Mouse (Mus musculus) brain, embryonic 14.5 days (tissue): ENCODE measurements around the gene Fbxw24. TPM values are rescaled to one million over a fixed set of nuclear protein-coding genes. Genes with fewer than 3 reads are reported as not detected.
A peak's percentile ranks its signal among the peaks of the same experiment; 100 is the strongest.
"Not testable (repeated sequence)": the region's sequence is repeated elsewhere in the genome, so short reads cannot be mapped to it uniquely, and the experiment has no call there.

Experiments
- DNase-seq: peaks from one replicate; pipeline ENCODE4 v3.0.0-alpha.2; 2011; ENCODE audit warnings: low read depth
- CTCF ChIP-seq: fragments of 200-500 bp; IDR thresholded peaks from 2 replicates; pipeline ENCODE4 v1.5.1; 2012; ENCODE audit warnings: inconsistent platforms, mild to moderate bottlenecking, moderate library complexity, borderline replicate concordance; ENCODE audit not compliant: insufficient read depth, insufficient read length; ENCODE audit errors: extremely low read depth
- POLR2A ChIP-seq: fragments of 200-500 bp; IDR thresholded peaks from 2 replicates; pipeline ENCODE4 v1.6.1; 2012; ENCODE audit warnings: mild to moderate bottlenecking, inconsistent platforms, borderline replicate concordance; ENCODE audit not compliant: poor library complexity, insufficient read depth, insufficient read length, severe bottlenecking; ENCODE audit errors: extremely low read depth
- polyA plus RNA-seq: library from polyadenylated mRNA; depleted of rRNA; stranded (reverse); fragments of >200 nt; gene quantifications from 2 replicates; pipeline ENCODE4 v1.2.3, GENCODE M21; 2012; rRNA removed

The Fbxw24 gene
- 0.09 and 0.12 TPM in 2 replicates for polyA plus RNA-seq

DNA sequence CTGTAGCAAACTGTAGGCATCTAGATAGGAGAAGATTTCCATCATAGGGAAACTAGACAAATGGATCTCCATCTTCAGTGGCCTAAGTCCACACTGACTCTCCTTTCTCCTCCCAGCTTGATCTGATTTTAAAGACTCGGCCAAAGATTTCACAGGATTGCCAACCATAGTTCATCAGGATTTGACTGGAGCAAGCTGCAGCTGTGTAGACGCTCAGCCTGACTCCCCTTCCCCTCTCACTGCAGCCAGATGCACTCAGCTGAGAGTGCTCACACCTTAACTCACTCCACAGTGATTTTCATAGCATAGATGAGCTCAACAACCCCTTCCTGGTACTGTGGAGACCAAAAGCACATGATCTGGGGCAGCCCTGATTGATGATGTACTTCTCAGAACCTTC is at the start of gene Fbxw24:
Gene Fbxw24 (minus strand): TSS at position 101 of the 400 bp plus-strand sequence.
- DNase-seq, result not testable (repeated sequence)

DNA sequence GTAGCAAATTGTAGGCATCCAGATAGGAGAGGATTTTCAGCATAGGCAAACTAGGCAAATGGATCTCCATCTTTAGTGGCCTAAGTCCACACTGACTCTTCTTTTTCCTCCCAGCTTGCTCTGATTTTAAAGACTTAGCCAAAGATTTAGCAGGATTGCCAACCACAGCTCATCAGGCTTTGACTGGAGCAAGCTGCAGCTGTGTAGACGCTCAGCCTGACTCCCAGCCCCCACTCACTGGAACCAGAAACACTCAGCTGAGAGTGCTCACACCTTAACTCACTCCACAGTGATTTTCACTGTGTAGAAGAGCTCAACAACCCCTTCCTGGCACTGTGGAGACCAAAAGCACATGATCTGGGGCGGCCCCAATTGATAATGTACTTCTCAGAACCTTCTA is 38.7 kb upstream of the Fbxw24 start, which contains the start of gene Fbxw25:
Gene Fbxw25 (minus strand): TSS at position 101 of the 400 bp plus-strand sequence.
- DNase-seq, result not testable (repeated sequence)

- DNase-seq, result peak; percentile 39
Observed at GRCm38 (mm10) chr9:109606837-109607236, 19.0 kb downstream of the Fbxw24 start.

DNA sequence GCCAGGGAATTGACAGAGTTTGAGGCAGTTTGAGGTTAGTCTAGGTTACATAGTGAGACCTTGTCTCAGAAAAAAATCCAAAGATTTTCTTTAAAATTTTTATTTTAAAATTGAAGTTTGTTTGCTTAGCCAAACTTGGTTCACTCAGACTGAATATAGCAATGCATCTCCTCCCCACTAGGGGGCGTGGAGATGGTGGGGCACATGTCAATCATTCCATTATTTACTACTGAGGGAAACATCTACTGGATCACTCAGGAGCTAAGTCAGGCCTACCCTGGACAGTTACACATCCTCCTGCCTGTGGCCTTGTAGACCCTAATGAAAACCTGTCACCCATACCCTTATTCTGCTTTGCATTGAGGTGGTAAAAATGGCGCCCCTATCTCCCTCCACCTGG is 23.7 kb downstream of the Fbxw24 start:
- DNase-seq, result not testable (repeated sequence)

GRCm38 (mm10) chr9:109597226-109597625 is 28.6 kb downstream of the Fbxw24 start:
- TF ChIP-seq POLR2A (no peak), CTCF (no peak)
- no peak for DNase-seq

DNA sequence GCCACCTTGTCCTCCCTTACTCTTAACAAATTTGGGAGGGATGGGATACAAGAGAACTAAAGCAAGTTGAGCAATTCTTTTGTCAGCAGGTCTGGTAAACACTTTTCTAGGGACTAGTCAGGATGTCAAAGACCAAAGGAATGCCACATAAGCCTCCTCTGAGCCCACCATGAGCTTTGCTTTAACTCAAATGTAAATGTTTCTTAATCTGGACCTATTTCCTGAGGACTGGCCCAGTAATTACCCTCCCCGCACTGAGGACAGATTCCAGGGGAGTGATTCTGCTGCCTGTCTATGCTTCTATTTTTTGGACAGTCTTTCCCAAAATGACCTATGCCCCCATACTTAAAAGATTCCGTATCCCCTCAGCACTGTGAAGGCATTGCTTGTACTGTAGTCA is 31.0 kb downstream of the Fbxw24 start:
- DNase-seq, result no peak
- no peak for TF ChIP-seq CTCF
- TF ChIP-seq POLR2A, result no peak

DNA sequence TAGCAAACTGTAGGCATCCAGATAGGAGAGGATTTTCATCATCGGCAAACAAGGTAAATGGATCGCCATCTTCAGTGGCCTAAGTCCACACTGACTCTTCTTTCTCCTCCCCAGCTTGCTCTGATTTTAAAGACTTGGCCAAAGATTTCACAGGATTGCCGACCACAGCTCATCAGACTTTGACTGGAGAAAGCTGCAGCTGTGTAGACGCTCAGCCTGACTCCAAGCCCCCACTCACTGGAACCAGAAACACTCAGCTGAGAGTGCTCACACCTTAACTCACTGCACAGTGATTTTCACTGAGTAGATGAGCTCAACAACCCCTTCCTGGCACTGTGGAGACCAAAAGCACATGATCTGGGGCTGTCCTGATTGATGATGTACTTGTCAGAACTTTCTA is 57.7 kb downstream of the Fbxw24 start, which contains the start of gene Fbxw15:
Gene Fbxw15 (minus strand): TSS at position 101 of the 400 bp plus-strand sequence.
- DNase-seq, result not testable (repeated sequence)

GRCm38 (mm10) chr9:109565546-109565945 is 60.3 kb downstream of the Fbxw24 start:
- TF ChIP-seq POLR2A, result no peak
- no peak for TF ChIP-seq CTCF
- DNase-seq, result no peak

- DNase-seq, result not testable (repeated sequence)
Observed at GRCm38 (mm10) chr9:109562106-109562505, 63.8 kb downstream of the Fbxw24 start.

DNA sequence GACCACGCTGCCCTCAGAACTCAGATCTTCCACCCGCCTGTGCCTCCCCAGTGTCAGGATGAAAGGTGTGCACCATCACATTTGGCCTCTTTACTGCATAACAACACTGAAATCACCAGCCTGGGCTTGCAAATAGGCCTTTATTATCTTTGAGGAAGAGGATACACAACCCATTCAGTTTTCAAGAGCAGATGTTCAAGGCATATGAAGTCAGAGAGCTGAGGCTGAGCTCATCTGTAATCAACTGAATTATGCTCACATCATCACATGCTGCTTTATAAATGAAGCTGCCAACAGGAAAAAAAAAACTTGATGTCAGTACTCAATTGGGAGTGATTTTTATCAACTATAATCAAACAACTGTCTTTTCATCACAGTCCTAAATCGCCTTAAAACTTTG is 73.4 kb downstream of the Fbxw24 start:
- DNase-seq, result no peak
- no peak for TF ChIP-seq POLR2A
- TF ChIP-seq CTCF, result no peak

Other genes starting within 250 kb of the Fbxw24 start
- not detected in 2 replicates for gene Fbxw22, start 221.8 kb downstream of the Fbxw24 start, polyA plus RNA-seq
- gene Fbxw16, start 176.9 kb downstream of the Fbxw24 start, polyA plus RNA-seq, result not detected in 2 replicates
- gene Fbxw19, start 130.2 kb downstream of the Fbxw24 start, polyA plus RNA-seq, result not detected in 2 replicates
- 0.15 TPM in 1 of 2 replicates, not detected in the other for gene Fbxw15, start 57.8 kb downstream of the Fbxw24 start, polyA plus RNA-seq
- gene Fbxw25, start 38.6 kb upstream of the Fbxw24 start, polyA plus RNA-seq, result 0.04 TPM in 1 of 2 replicates, not detected in the other
- gene Fbxw18, start 76.6 kb upstream of the Fbxw24 start, polyA plus RNA-seq, result not detected in 2 replicates
- 0.05 TPM in 1 of 2 replicates, not detected in the other for gene Fbxw26, start 120.0 kb upstream of the Fbxw24 start, polyA plus RNA-seq
- 0.45 TPM in 1 of 2 replicates, not detected in the other for gene Fbxw27, start 164.6 kb upstream of the Fbxw24 start, polyA plus RNA-seq
- not detected in 2 replicates for gene Spink8, start 186.2 kb upstream of the Fbxw24 start, polyA plus RNA-seq
- gene Nme6, start 206.7 kb upstream of the Fbxw24 start, polyA plus RNA-seq, result 54.5 and 62.4 TPM in 2 replicates
- gene Camp, start 223.6 kb upstream of the Fbxw24 start, polyA plus RNA-seq, result 0.53 and 0.94 TPM in 2 replicates
- 15.4 and 16.7 TPM in 2 replicates for gene Cdc25a, start 249.5 kb upstream of the Fbxw24 start, polyA plus RNA-seq